Mouse (Mus musculus) kidney, embryonic 16.5 days (tissue): ENCODE data around the gene Traf3ip2. TPM values are rescaled to one million over a fixed set of nuclear protein-coding genes. Genes with fewer than 3 reads are reported as not detected.

Experiments
- ATAC-seq: fragments of 200-750 bp; cut with Nextera tagmentation; 2 replicates; pipeline ENCODE4 v1.8.0; 2017; ENCODE audit warnings: moderate TSS enrichment; ENCODE audit not compliant: low FRiP score, low TSS enrichment
- H3K27ac ChIP-seq: fragments of 300-500 bp; sonication (generic); 2 replicates; pipeline ENCODE4 v1.5.1; 2014; ENCODE audit warnings: low read length
- H3K27me3 ChIP-seq: fragments of 300-500 bp; sonication (generic); 2 replicates; pipeline ENCODE4 v1.6.1; 2014; ENCODE audit warnings: low read length, control low read depth, mixed read lengths; ENCODE audit not compliant: insufficient read depth
- H3K36me3 ChIP-seq: fragments of 300-500 bp; sonication (generic); 2 replicates; pipeline ENCODE4 v1.6.1; 2014; ENCODE audit warnings: low read length, control low read depth, mixed read lengths; ENCODE audit not compliant: insufficient read depth
- H3K4me1 ChIP-seq: fragments of 300-500 bp; sonication (generic); 2 replicates; pipeline ENCODE4 v1.6.1; 2014; ENCODE audit warnings: low read length, control low read depth, mixed read lengths; ENCODE audit not compliant: insufficient read depth
- H3K4me2 ChIP-seq: fragments of 300-500 bp; sonication (generic); replicated peaks from 2 replicates; pipeline ENCODE4 v1.6.1; 2014; ENCODE audit warnings: low read depth, low read length
- H3K4me3 ChIP-seq: fragments of 300-500 bp; sonication (generic); 2 replicates; pipeline ENCODE4 v1.5.1; 2014; ENCODE audit warnings: mild to moderate bottlenecking, low read length
- H3K9ac ChIP-seq: fragments of 300-500 bp; sonication (generic); replicated peaks from 2 replicates; pipeline ENCODE4 v1.6.1; 2014; ENCODE audit warnings: low read length
- H3K9me3 ChIP-seq: fragments of 300-500 bp; sonication (generic); 2 replicates; pipeline ENCODE4 v1.6.1; 2016; ENCODE audit warnings: low read length, control low read depth
- WGBS: fragments of 180-500 bp; shearing (Covaris S2); extraction: QIAGEN DNeasy Blood & Tissue Kit; methylation state at CpG from one replicate; pipeline ENCODE4 v1.1.7; 2014; 5-methylcytosine and 5-hydroxymethylcytosine counted together
- polyA plus RNA-seq: library from polyadenylated mRNA; unstranded; fragments of >200 nt; fragmentation: Nextera tagmentation; extraction: Ambion mirVana; gene quantifications from 2 replicates; pipeline ENCODE4 v1.2.1, GENCODE M21; 2015

The Traf3ip2 gene
- polyA plus RNA-seq, 1 experiment from 2014 or later: 18.9 TPM

- peak overlapping the region; percentile 19; the same call in 1 of the 2 replicates for H3K4me2 ChIP-seq
- ATAC-seq: peak; percentile 33
Measured at GRCm38 (mm10) chr10:39645789-39646628, 33.3 kb downstream of the Traf3ip2 start.

GRCm38 (mm10) chr10:39646629-39647019, 33.9 kb downstream of the Traf3ip2 start:
- H3K4me1 ChIP-seq: peaks cover 27% of the 10 kb centered on the region
- peak overlapping the region; percentile 19; the same call in 1 of the 2 replicates for H3K4me2 ChIP-seq
- 24% methylated on average over 14 of the region's 14 CpGs for WGBS
- H3K27me3 ChIP-seq: no peaks in the 10 kb centered on the region
- ATAC-seq: peak; percentile 62
- H3K9ac ChIP-seq: peak overlapping the region; percentile 29; the same call in 1 of the 2 replicates
- H3K27ac ChIP-seq: peak overlapping the region; percentile 78
- H3K4me3 ChIP-seq: no peak overlapping the region
- no peaks in the 10 kb centered on the region for H3K9me3 ChIP-seq
- H3K36me3 ChIP-seq: peaks cover 47% of the 10 kb centered on the region

More at GRCm38 (mm10) chr10:39645789-39646628, 33.3 kb downstream of the Traf3ip2 start:
- H3K4me3 ChIP-seq: no peak overlapping the region
- no peaks in the 10 kb centered on the region for H3K27me3 ChIP-seq
- peaks cover 41% of the 10 kb centered on the region for H3K36me3 ChIP-seq
- peak overlapping the region; percentile 29; the same call in 1 of the 2 replicates for H3K9ac ChIP-seq
- 24% methylated on average over 6 of the region's 6 CpGs for WGBS
- H3K27ac ChIP-seq: peak overlapping the region; percentile 78
- H3K4me1 ChIP-seq: peaks cover 30% of the 10 kb centered on the region
- no peaks in the 10 kb centered on the region for H3K9me3 ChIP-seq

- Histone ChIP-seq H3K36me3 (peaks cover 51% of the 10 kb centered on the region), H3K4me2 (no peak overlapping the region), H3K27ac (peak overlapping the region; percentile 78), H3K4me3 (no peak overlapping the region), H3K27me3 (no peaks in the 10 kb centered on the region), H3K9ac (no peak overlapping the region), H3K4me1 (peaks cover 27% of the 10 kb centered on the region), H3K9me3 (no peaks in the 10 kb centered on the region)
- 61% methylated on average over 1 of the region's 1 CpGs for WGBS
- ATAC-seq: no peak
Measured at GRCm38 (mm10) chr10:39647118-39647517, 34.4 kb downstream of the Traf3ip2 start.

GRCm38 (mm10) chr10:39648278-39648677, 35.5 kb downstream of the Traf3ip2 start:
- Histone ChIP-seq H3K27ac (no peak overlapping the region), H3K4me3 (no peak overlapping the region)

GRCm38 (mm10) chr10:39649550-39649949, 36.8 kb downstream of the Traf3ip2 start:
- Histone ChIP-seq H3K4me2 (no peak overlapping the region), H3K4me3 (no peak overlapping the region), H3K9me3 (no peaks in the 10 kb centered on the region), H3K27me3 (no peaks in the 10 kb centered on the region), H3K36me3 (peaks cover 48% of the 10 kb centered on the region), H3K27ac (no peak overlapping the region), H3K9ac (no peak overlapping the region), H3K4me1 (peaks cover 37% of the 10 kb centered on the region)
- ATAC-seq: no peak
- 95% methylated on average over 3 of the region's 3 CpGs for WGBS

More at GRCm38 (mm10) chr10:39648278-39648677, 35.5 kb downstream of the Traf3ip2 start:
- Histone ChIP-seq H3K36me3 (peaks cover 47% of the 10 kb centered on the region), H3K9me3 (no peaks in the 10 kb centered on the region), H3K4me1 (peaks cover 27% of the 10 kb centered on the region), H3K27me3 (no peaks in the 10 kb centered on the region), H3K4me2 (no peak overlapping the region), H3K9ac (no peak overlapping the region)
- ATAC-seq: no peak
- 95% methylated on average over 3 of the region's 3 CpGs for WGBS

- no peak for ATAC-seq
- Histone ChIP-seq H3K4me1 (peaks cover 37% of the 10 kb centered on the region), H3K9ac (no peak overlapping the region), H3K36me3 (peaks cover 48% of the 10 kb centered on the region), H3K4me3 (no peak overlapping the region), H3K4me2 (no peak overlapping the region), H3K27ac (no peak overlapping the region), H3K9me3 (no peaks in the 10 kb centered on the region), H3K27me3 (no peaks in the 10 kb centered on the region)
- WGBS: 93% methylated on average over 3 of the region's 3 CpGs
Measured at GRCm38 (mm10) chr10:39650316-39650715, 37.6 kb downstream of the Traf3ip2 start.

GRCm38 (mm10) chr10:39654001-39654416, 41.3 kb downstream of the Traf3ip2 start:
- ATAC-seq: no peak
- Histone ChIP-seq H3K36me3 (peaks cover 37% of the 10 kb centered on the region), H3K9ac (no peak overlapping the region), H3K4me1 (peaks cover 23% of the 10 kb centered on the region), H3K4me3 (no peak overlapping the region), H3K27me3 (no peaks in the 10 kb centered on the region), H3K27ac (no peak overlapping the region), H3K4me2 (no peak overlapping the region), H3K9me3 (no peaks in the 10 kb centered on the region)
- 34% methylated on average over 8 of the region's 8 CpGs for WGBS

GRCm38 (mm10) chr10:39658901-39659410, 46.2 kb downstream of the Traf3ip2 start:
- peaks cover 44% of the 10 kb centered on the region for H3K4me1 ChIP-seq
- no peaks in the 10 kb centered on the region for H3K9me3 ChIP-seq
- H3K27ac ChIP-seq: peak overlapping the region; percentile 95
- WGBS: 14% methylated on average over 5 of the region's 5 CpGs
- H3K4me2 ChIP-seq: no peak overlapping the region
- H3K27me3 ChIP-seq: no peaks in the 10 kb centered on the region
- ATAC-seq: peak; percentile 30; the same call in 1 of the 2 replicates
- H3K9ac ChIP-seq: 0 out of 2 replicates have a peak overlapping the region, but pooled peaks have one; percentile 46
- peaks cover 11% of the 10 kb centered on the region; the same call in 1 of the 2 replicates for H3K36me3 ChIP-seq
- no peak overlapping the region for H3K4me3 ChIP-seq

- Histone ChIP-seq H3K9ac (peak overlapping the region; percentile 32), H3K4me2 (peak overlapping the region; percentile 20; the same call in 1 of the 2 replicates), H3K4me3 (no peak overlapping the region), H3K4me1 (peaks cover 39% of the 10 kb centered on the region), H3K9me3 (no peaks in the 10 kb centered on the region), H3K36me3 (peaks cover 6% of the 10 kb centered on the region; the same call in 1 of the 2 replicates), H3K27me3 (no peaks in the 10 kb centered on the region), H3K27ac (peak overlapping the region; percentile 95)
- WGBS: 5% methylated on average over 11 of the region's 11 CpGs
- peak; percentile 90 for ATAC-seq
Measured at GRCm38 (mm10) chr10:39659411-39660268, 46.9 kb downstream of the Traf3ip2 start.
